Mouse (Mus musculus): Measurements from ENCODE around the gene Slc26a5.
A peak's percentile ranks its signal among the peaks of the same experiment; 100 is the strongest.

Gene Slc26a5

DNA sequence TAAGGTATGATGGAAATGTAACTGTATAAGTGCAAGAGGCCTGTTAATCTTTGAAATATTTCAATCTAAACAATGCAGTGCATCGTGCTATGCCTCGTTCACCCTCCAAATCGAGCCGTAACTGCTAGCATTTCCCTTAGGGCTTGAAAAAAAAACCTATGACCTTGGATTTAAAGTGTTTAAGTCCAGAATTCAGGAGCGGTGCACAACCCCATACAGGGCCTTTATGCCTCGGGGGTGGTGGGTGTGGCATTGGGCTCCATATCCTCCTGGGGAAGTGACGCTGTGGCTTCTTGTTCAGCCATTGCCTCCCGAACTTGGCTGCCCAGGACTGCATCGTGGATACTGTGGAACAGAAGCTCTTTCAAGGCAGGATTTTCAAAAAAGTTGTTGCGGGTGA lies 54.5 kb downstream of the Slc26a5 start:
- DNase-seq (ENCODE audit: low spot score in 2 of 2): no peak

DNA sequence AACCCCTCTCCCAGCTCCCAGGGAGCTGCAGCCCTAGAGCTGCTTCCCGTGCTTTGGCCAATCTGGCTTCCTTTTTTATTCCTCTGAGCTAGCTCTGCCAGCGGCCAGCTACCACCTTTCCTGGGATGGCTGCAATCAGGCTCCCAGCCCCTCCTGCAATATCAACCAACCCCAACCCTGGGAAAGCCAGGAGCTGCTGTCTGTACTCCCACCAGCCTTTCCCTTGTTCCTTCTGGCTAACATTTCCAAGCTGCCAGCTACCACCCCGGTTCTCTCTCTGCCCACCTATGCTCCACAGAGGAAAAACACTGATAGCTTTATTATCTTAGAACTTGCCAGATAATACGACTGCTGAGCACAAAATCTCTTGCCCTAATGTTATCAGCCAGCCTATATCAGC lies 60.6 kb downstream of the Slc26a5 start:
- DNase-seq (ENCODE audit: low spot score in 2 of 2): no peak

DNA sequence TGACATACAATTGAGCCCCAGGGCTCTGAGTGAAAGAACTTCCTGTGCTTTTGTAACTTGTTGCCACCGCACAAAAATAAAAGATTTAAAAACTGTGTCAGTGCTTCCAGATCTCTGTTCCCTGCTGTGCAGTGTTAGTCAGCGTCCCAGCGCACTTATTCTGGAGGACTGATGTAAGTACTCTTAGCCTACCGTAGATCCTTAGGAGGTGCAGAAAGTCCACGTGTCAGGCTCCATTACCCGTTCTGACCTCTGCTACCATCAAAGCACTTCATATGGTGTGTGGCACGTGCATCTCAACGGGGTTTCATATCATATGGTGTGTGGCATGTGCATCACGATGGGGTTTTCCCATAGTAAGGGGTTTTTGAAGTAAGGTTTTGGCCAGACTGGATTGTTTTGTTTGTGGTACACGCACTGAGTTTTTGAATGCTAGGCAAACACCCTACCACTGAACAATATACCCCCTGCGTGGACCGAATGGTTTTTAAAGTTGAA lies 61.7 kb downstream of the Slc26a5 start:
- no peak for DNase-seq (ENCODE audit: low spot score in 2 of 2)

DNA sequence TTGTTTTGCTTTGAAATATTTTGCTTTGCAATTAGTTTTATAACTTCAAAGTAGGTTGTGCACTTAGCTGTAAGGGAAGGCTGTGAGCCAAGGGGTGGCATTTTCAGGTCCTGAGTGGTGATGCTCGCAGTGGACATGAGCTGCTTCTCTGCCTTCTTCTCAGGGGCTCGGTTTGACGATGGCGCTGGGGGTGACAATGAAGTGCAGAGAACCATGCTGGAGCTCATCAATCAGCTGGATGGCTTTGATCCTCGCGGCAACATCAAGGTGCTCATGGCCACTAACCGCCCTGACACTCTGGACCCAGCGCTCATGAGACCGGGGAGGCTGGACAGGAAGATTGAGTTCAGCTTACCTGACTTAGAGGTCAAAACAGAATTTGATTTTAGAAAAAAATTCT lies 62.5 kb downstream of the Slc26a5 start:
- no peak for DNase-seq (ENCODE audit: low spot score in 2 of 2)

DNA sequence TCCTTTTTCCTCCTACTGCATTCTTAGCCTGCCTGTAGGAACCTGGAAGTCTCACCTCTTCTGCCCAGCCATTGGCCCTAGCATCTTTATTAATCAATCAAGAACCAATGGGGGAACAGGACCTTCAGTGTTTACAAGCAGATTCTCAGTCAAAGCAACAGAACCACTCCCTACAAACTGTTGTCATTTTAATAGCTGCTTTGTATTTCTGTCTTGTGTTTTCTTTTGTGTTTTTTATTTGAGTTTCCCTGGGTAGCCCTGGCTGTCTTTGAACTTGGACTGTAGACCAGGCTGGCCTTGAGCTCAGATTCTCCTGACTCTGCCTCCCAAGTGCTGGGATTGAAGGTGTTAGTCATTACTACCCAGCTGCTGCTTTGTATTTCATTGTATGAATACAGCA lies 73.2 kb downstream of the Slc26a5 start:
- no peak for DNase-seq (ENCODE audit: low spot score in 2 of 2)

DNA sequence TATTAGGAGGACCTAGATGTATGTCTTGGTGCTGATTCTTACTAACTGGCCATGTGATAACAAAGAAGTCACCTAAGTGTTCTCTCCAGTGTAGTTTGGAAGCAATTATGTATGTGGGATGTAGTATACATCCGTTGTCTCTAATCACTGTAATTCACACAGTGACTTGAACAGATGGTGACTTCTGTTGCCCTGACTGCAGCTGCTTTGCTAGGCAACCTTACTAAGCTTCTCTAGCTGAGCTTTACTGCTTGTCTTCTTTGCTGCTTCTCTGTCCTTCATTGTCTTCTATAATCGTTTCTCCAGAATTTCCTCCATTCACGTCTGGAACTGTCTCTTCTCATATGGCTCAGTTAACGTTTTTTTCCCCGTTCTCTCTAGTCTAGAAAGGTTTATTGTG lies 76.3 kb downstream of the Slc26a5 start:
- no peak for DNase-seq (ENCODE audit: low spot score in 2 of 2)

DNA sequence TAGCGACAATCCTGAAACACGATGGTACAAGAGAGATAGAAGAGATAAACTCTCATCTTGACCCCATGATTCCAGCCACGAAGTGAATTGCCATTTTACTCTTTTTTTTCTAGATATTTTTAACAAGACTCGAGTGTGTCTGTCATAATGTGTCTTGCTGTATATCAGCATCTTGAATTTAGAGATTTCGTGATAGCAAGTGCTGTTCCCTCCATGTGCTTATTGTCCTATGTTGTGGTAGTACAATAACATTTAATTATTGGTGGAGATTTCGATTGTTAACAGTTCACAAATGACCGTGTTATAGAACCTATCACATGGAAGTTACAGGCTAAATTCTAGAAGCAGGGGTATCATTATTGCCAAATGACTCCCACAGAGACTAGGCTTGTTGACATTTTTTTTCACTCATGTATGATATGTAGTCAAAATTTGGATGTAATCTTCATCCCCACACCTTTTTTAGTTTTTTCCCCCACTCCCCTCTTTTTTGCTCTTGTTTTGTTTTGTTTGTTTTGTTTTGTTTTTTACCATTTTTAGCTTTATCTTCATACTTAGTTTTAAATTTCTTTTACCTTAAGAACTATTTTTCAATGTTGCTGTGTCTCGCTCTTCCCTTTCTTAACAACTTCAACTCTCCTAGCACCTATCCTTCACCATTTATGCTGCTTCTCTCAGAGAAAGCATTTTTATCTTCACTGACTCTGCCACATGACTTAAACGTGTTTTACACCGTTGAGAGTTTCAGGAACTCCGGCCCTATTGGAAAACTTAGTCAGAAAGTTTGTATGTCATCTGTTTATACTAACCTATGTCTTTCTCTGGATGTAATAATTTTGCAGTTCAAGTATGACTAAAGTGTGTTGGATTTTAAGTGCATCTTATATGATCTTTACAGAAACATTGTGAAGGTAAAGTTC lies 78.0 kb downstream of the Slc26a5 start:
- DNase-seq (ENCODE audit: low spot score in 2 of 2): no peak

DNA sequence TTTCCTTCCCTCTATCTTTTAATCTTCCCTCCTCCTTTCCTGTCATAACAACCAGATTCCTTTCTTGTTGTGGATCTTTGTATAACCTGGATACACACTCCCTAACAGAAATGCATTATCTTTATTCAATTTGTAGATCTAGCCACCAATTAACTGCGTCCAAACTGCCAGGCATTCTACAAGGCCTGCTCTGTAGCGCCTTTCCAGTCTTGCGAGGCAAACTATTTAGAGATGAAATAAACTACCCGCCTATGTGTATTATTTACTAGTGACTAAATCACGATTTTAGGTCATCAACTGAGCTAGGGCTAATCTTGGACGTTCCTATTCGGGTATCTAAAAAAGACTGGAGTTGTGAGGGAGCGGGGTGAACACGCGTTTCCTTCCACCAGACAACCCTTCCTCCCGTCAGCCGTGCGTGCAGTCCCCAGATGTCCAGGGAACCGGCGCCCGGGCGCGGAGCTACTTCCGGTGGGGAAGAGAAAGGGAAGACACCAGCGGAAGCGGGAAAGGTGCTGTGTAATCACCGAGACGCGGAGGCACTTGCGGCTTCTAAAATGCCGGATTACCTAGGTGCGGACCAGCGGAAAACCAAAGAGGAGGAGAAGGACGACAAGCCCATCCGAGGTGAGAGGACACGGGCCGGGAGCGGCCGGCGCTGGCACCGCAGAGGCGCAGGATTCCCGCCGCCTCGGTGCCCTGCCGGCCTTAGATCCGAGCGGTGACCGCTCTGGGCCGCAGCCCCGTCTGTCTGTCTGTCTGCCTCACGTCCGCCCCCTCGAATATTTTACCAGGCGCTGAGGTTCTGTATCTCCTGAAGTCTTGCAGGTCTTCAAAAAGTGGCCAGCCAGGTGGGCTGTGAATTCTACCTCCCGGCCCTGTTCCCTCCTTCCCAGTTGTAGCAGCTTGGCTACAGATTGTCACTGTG lies 78.9 kb downstream of the Slc26a5 start:
- DNase-seq (ENCODE audit: low spot score in 2 of 2): peak; percentile 92 to 95

DNA sequence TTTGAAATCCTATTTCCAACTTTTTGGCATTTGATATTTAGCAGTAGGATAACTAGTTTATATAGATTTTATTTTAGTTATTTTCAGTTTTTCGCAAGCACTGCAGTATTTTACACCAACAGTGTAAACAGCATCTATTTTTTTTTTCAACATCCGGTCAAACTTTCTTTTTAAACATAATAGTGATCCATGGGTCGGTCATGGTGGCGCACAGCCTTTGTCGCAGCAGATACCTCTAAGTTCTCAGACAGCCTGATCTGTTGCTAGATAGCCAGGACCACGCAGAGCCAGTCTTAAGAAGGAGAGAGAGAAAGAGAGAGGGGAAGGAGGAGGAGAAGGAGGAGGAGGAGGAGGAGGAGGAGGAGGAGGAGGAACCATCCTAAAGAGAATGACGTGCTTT lies 79.6 kb downstream of the Slc26a5 start:
- DNase-seq (ENCODE audit: low spot score in 2 of 2): no peak

DNA sequence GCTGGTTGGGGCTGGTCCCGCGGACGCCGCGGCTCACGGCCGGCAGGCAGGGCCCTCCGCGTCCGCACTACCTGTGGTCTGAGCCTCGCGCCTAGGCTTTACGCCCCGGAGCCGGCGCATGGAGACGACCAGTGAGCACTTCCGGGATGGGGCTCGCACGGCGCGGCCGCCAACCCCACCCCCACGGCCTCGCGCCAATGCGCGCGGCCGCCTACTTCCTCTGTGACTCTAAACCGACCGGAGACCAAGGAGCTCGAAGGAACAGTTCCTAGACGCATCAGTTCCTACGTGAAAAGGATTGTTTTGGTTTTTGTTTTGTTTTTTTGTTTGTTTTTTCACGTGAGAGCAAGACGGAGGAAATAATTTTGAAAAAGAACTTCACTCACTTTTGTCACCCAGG lies 80.4 kb downstream of the Slc26a5 start, which contains the start of the genes Dnajc2 and Psmc2:
Gene Dnajc2, minus strand, starts transcription at position 199 of the 400 bp plus-strand sequence.
Gene Psmc2, plus strand, starts transcription at position 231 of the 400 bp plus-strand sequence.
- DNase-seq (ENCODE audit: low spot score in 2 of 2): peak; percentile 88 to 93

DNA sequence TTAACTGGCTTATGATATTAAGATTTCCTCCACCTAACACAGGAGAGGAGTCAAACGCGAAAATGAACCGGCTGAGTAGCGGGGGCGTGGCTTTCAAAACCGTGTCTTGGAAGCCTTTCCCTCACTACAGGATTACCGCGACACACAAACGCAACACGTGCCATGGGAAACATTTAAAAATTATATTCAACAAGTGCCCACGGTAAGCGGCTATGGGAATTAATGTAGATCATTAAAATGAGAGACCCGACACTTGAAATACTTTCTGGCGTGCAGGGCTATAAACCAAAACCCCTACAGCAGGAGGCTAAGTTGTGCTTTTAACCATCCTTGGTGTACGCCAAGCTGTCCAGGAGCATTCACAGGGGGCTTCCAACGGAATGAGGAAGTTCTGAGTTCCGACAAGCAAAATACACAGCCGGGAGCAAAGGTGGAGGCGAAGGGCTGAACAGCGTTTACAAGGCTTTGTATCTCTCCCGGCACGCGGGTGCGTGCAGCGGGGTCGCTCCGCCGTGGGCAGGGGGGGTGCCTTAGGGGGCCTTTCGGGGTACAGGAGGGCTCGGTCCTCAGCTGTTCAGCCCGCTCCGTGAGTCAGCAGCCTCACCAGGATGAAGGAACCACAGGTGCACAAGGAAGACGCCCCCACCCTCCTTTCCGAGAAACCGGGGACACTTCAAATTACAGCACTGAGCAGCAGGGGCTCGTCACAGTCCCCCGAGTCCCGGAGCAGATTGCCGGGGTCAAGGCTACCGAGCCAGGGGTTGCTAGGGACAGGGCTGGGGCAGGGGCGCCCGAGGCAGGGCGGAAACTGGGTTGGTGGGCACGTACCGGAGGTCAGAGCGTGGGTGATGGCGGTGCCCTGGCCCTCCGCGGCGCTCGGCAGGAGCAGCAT lies 81.0 kb downstream of the Slc26a5 start:
- peak in 1 of 2 experiments; percentile 30 for DNase-seq (ENCODE audit: low spot score in 2 of 2)

DNA sequence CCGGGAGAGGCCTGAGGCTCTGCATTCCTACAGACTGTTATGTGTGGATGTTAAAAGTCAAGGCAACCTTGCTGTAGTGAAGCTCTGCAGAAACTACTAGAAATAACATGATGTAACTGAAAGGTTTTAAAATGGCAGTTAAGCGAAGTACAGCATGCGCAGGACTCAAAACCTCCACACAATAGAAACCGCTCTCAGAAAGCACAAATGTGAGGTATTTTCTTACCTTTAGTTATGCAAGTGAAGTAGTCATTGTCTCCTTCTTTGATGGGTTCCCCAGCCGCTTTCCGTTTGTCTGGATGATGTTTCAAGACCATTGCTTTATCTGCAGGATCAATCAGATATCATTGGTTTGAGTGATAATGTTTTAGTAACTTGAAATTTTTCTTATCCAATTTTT lies 88.9 kb downstream of the Slc26a5 start:
- no peak for DNase-seq (ENCODE audit: low spot score in 2 of 2)

DNA sequence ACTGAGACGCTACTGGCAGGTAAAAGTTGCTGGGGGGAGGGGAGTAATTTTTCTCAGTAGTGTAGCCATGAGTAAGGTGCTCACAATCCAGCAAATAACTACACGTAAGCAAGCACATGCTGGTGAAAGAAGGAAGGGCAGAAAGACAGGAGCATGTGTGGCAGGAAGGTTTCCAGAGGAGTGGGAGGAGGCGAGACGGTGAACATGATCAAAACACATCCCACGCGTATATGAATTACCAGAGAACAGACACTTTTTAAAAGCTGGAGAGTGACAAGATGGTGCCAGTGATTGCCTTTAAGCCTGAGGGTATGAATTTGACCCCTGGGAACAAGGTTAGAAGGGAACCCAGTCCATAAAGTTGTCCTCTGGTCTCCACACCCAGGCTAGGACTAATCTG lies 95.6 kb downstream of the Slc26a5 start:
- no peak for DNase-seq (ENCODE audit: low spot score in 2 of 2)

DNA sequence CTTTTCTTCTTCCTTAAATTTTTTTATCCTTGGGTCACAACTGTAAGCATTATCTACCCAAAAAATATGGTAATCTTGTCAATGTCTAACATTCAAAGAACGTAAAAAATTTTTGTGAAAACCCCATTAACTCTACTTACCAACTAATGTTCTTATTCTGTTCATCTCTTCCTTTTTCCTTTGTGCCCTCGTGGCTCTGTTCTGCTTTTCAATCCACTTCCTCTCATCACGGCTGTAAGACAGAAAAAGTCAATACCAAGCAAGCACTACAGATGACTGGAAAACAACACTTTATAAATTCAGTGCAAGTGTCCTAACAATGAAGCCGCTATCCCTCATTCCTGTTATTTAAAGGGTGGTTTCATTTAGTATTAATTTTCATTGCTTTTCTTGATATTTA lies 96.9 kb downstream of the Slc26a5 start:
- no peak for DNase-seq (ENCODE audit: low spot score in 2 of 2)
